Mouse (Mus musculus) small intestine, adult 2 months (tissue): ENCODE data around the gene Ankrd28.

Experiments used
- CTCF ChIP-seq: fragments of 200-500 bp; IDR thresholded peaks from 2 replicates; pipeline ENCODE4 v1.5.1; 2012; ENCODE audit warnings: low read depth, mild to moderate bottlenecking, control low read depth, inconsistent platforms, low read length, moderate library complexity, mixed read lengths; ENCODE audit not compliant: insufficient replicate concordance, insufficient read length; ENCODE audit errors: extremely low read depth
- POLR2A ChIP-seq: fragments of 200-500 bp; IDR thresholded peaks from 2 replicates; pipeline ENCODE4 v1.6.1; 2012; ENCODE audit warnings: low read depth, mild to moderate bottlenecking, control low read depth, inconsistent platforms, low read length, moderate library complexity

DNA sequence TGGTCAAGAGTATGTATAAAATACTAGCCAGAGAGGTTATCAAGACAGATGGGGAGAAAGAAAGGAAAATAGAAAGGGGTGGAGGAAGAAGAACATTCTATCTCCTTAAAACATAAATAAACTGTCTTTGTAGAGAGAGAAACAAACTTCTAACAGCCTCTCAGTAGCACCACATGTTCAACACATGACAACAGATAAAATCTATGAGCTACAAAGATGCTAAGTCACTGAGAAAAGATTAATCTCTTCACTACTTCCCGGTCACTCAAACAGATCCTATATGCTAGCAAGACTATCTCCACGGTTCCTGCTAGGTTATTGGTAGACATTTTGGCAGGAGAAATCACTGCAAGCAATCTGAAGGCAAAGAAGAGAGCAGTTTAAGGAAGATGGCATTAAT is 71.3 kb downstream of the Ankrd28 start:
- TF ChIP-seq CTCF: no peak
- TF ChIP-seq POLR2A: no peak
